ENCODE assay signal across 16 mouse cellular contexts in genomic region chr16:94932702-94933101, GRCm38 (mm10).
DNase-seq lines count a peak whose midpoint lies in the region; ATAC-seq and TF ChIP-seq lines count a peak whose summit lies in the region.
"Had no signal": no experiment of that assay in that cellular context is flagged by ENCODE, and none has a peak within 500 bp of the region (broad histone marks: within the 10 kb centered on the region; RNA-seq: fewer than 3 reads in every experiment).

No protein-coding gene starts in this region.

- intact Hi-C loops in left cerebral cortex, postnatal 25 days (cut with DNase I), result loop anchor here (1.0 to 5.0 kb wide), 4 partner anchors 49 to 150 kb away; no protein-coding TSS in a partner anchor

- ATAC-seq in lung, postnatal 0 days, result no peak
- no peak for ATAC-seq in intestine, embryonic 15.5 days
- ATAC-seq: inflammation-experienced regulatory T-cells, adult 6 months had no signal

- no peak for TF ChIP-seq CTCF in lung, postnatal 0 days (IDR thresholded peaks at IDR 0.05)

- no peaks in the 10 kb centered on the region for H3K36me3 ChIP-seq in heart, embryonic 10.5 days
- no peaks in the 10 kb centered on the region for H3K36me3 ChIP-seq in lung, postnatal 0 days (ENCODE audit: insufficient read depth, low read length)
- H3K36me3 ChIP-seq in intestine, embryonic 15.5 days, result no peaks in the 10 kb centered on the region
- H3K36me3 ChIP-seq: embryonic facial prominence, embryonic 13.5 days; forebrain, embryonic 10.5 days had no signal

- no peak overlapping the region for H3K9ac ChIP-seq in lung, postnatal 0 days (replicated peaks; ENCODE audit: low read depth)
- no peak overlapping the region for H3K9ac ChIP-seq in intestine, embryonic 15.5 days
- H3K9ac ChIP-seq: embryonic facial prominence, embryonic 13.5 days; liver, embryonic 14.5 days had no signal

- DNase-seq in heart, adult 11 months, result peak; percentile 60
- DNase-seq in heart, embryonic 10.5 days (ENCODE audit: low spot score), result no peak
- DNase-seq in cerebellum, adult 9-10 months, result peak; percentile 48
- peak; percentile 70 to 88 for DNase-seq in layer of hippocampus, adult 18-20 months (ENCODE audit: low spot score in 2 of 2)
- peak; percentile 47 to 86 for DNase-seq in left cerebral cortex, postnatal 25 days (ENCODE audit: low spot score in 2 of 2)
- DNase-seq in lung, postnatal 0 days (ENCODE audit: low spot score), result no peak
- no peak for DNase-seq in gastrocnemius, postnatal 25 days
- DNase-seq: adrenal gland, postnatal 25 days; spleen, adult 18-20 months; thymus, adult 18-20 months had no signal

- no peak overlapping the region for H3K4me3 ChIP-seq in heart, embryonic 10.5 days
- H3K4me3 ChIP-seq in lung, postnatal 0 days (ENCODE audit: low read depth, low read length), result no peak overlapping the region
- H3K4me3 ChIP-seq in intestine, embryonic 15.5 days (replicated peaks), result no peak overlapping the region
- H3K4me3 ChIP-seq: embryonic facial prominence, embryonic 13.5 days had no signal

- H3K9me3 ChIP-seq in heart, embryonic 10.5 days, result no peaks in the 10 kb centered on the region
- H3K9me3 ChIP-seq in lung, postnatal 0 days (ENCODE audit: low read length), result no peaks in the 10 kb centered on the region
- no peaks in the 10 kb centered on the region for H3K9me3 ChIP-seq in intestine, embryonic 15.5 days
- H3K9me3 ChIP-seq: embryonic facial prominence, embryonic 13.5 days; forebrain, embryonic 10.5 days had no signal

- H3K4me2 ChIP-seq in lung, postnatal 0 days (replicated peaks; ENCODE audit: low read depth, low read length), result no peak overlapping the region
- no peak overlapping the region for H3K4me2 ChIP-seq in intestine, embryonic 15.5 days (replicated peaks)

- H3K27me3 ChIP-seq in heart, embryonic 10.5 days (ENCODE audit: insufficient read depth, poor library complexity, severe bottlenecking), result peaks cover 21% of the 10 kb centered on the region
- no peaks in the 10 kb centered on the region for H3K27me3 ChIP-seq in lung, postnatal 0 days (replicated peaks; ENCODE audit: insufficient read depth, low read length)
- H3K27me3 ChIP-seq in intestine, embryonic 15.5 days (replicated peaks), result no peaks in the 10 kb centered on the region; the same call in 1 of the 2 replicates
- H3K27me3 ChIP-seq: embryonic facial prominence, embryonic 13.5 days had no signal

- 74% methylated on average over 8 of the region's 8 CpGs for WGBS in heart, embryonic 10.5 days
- WGBS in lung, postnatal 0 days, result 75% methylated on average over 8 of the region's 8 CpGs
- WGBS in intestine, embryonic 15.5 days, result 80% methylated on average over 8 of the region's 8 CpGs

- H3K4me1 ChIP-seq in heart, embryonic 10.5 days, result peaks cover 7% of the 10 kb centered on the region
- H3K4me1 ChIP-seq in lung, postnatal 0 days (ENCODE audit: insufficient read depth, low read depth, low read length), result no peaks in the 10 kb centered on the region
- H3K4me1 ChIP-seq in intestine, embryonic 15.5 days (replicated peaks), result peaks cover 4% of the 10 kb centered on the region; the same call in 1 of the 2 replicates

- TF ChIP-seq EP300 in lung, postnatal 0 days (IDR thresholded peaks at IDR 0.05), result no peak

- H3K27ac ChIP-seq in heart, embryonic 10.5 days, result no peak overlapping the region
- no peak overlapping the region for H3K27ac ChIP-seq in lung, postnatal 0 days (ENCODE audit: low read length)
- no peak overlapping the region for H3K27ac ChIP-seq in intestine, embryonic 15.5 days
- H3K27ac ChIP-seq: embryonic facial prominence, embryonic 13.5 days; kidney, postnatal 0 days; liver, embryonic 14.5 days had no signal

Comparison
In these comparisons a context has a peak if more than half of its experiments do, and no peak if none do; other contexts are left out.
1. DNase-seq: peak in heart, adult 11 months (single experiment), cerebellum, adult 9-10 months (single experiment), layer of hippocampus, adult 18-20 months (2 of 2) and left cerebral cortex, postnatal 25 days (2 of 2); none in heart, embryonic 10.5 days (single experiment), lung, postnatal 0 days (single experiment) and gastrocnemius, postnatal 25 days (single experiment).